Mouse (Mus musculus) thymus, adult 2 months (tissue): ENCODE measurements around the gene Gsdma. TPM values are rescaled to one million over a fixed set of nuclear protein-coding genes. Genes with fewer than 3 reads are reported as not detected.

Source experiments
- DNase-seq: peaks from one replicate; pipeline ENCODE4 v3.0.0; 2021
- H3K27ac ChIP-seq: fragments of 200-500 bp; 2 replicates; pipeline ENCODE4 v1.5.1; 2012; ENCODE audit warnings: low read length, control low read depth; ENCODE audit not compliant: control insufficient read depth, insufficient read depth
- H3K27me3 ChIP-seq: fragments of 200-500 bp; 2 replicates; pipeline ENCODE4 v1.6.1; 2012; ENCODE audit warnings: mild to moderate bottlenecking, low read length, moderate library complexity, mixed read lengths; ENCODE audit not compliant: control insufficient read depth, insufficient read depth
- H3K36me3 ChIP-seq: fragments of 200-500 bp; 2 replicates; pipeline ENCODE4 v1.6.1; 2012; ENCODE audit warnings: mild to moderate bottlenecking, low read length, moderate library complexity; ENCODE audit not compliant: control insufficient read depth, insufficient read depth
- H3K4me1 ChIP-seq: fragments of 200-500 bp; replicated peaks from 2 replicates; pipeline ENCODE4 v1.6.1; 2012; ENCODE audit warnings: low read length; ENCODE audit not compliant: control insufficient read depth, insufficient read depth
- H3K4me3 ChIP-seq: fragments of 200-500 bp; 2 replicates; pipeline ENCODE4 v1.5.1; 2012; ENCODE audit warnings: mild to moderate bottlenecking, low read length, control low read depth, moderate library complexity; ENCODE audit not compliant: control insufficient read depth, insufficient read depth
- CTCF ChIP-seq: fragments of 200-500 bp; IDR thresholded peaks from 2 replicates; pipeline ENCODE4 v1.5.1; 2012; ENCODE audit warnings: mild to moderate bottlenecking, control low read depth, low read length, moderate library complexity, borderline replicate concordance; ENCODE audit not compliant: control insufficient read depth, poor library complexity, insufficient read depth; ENCODE audit errors: extremely low read depth
- POLR2A ChIP-seq: fragments of 200-500 bp; IDR thresholded peaks from 2 replicates; pipeline ENCODE4 v1.6.1; 2012; ENCODE audit warnings: mild to moderate bottlenecking, low read length, control low read depth, moderate library complexity; ENCODE audit not compliant: control insufficient read depth, poor library complexity, insufficient read depth; ENCODE audit errors: extremely low read depth
- WGBS: fragments of 180-500 bp; shearing (Covaris S2); methylation state at CpG from one replicate; pipeline ENCODE4 v1.1.7; 2018; 5-methylcytosine and 5-hydroxymethylcytosine counted together
- polyA plus RNA-seq: library from polyadenylated mRNA; depleted of rRNA; stranded (reverse); fragments of >200 nt; gene quantifications from 2 replicates; pipeline ENCODE4 v1.2.3, GENCODE M21; 2012; rRNA removed

The Gsdma gene
- polyA plus RNA-seq, 1 experiment: 0.75 TPM

- H3K27ac ChIP-seq: no peak overlapping the region
- no peak overlapping the region for H3K4me3 ChIP-seq
- H3K36me3 ChIP-seq: 0 out of 2 replicates have a peak, but pooled peaks cover 7% of the 10 kb centered on the region
- DNase-seq: no peak
- WGBS: 90% methylated on average over 24 of the region's 24 CpGs
- H3K27me3 ChIP-seq: no peaks in the 10 kb centered on the region
- TF ChIP-seq CTCF (no peak), POLR2A (no peak)
- H3K4me1 ChIP-seq: peaks cover 6% of the 10 kb centered on the region; the same call in 1 of the 2 replicates
Observed at GRCm38 (mm10) chr11:98721458-98722226, 57.5 kb downstream of the Gsdma start.

- H3K27me3 ChIP-seq: no peaks in the 10 kb centered on the region
- no peak for DNase-seq
- no peak overlapping the region for H3K4me3 ChIP-seq
- H3K4me1 ChIP-seq: peaks cover 6% of the 10 kb centered on the region; the same call in 1 of the 2 replicates
- H3K27ac ChIP-seq: no peak overlapping the region
- WGBS: 93% methylated on average over 7 of the region's 7 CpGs
- 0 out of 2 replicates have a peak, but pooled peaks cover 10% of the 10 kb centered on the region for H3K36me3 ChIP-seq
- TF ChIP-seq CTCF: no peak
- TF ChIP-seq POLR2A: no peak
Observed at GRCm38 (mm10) chr11:98723098-98723497, 58.9 kb downstream of the Gsdma start.

GRCm38 (mm10) chr11:98725926-98726506 lies 61.9 kb downstream of the Gsdma start:
- Histone ChIP-seq H3K27me3 (no peaks in the 10 kb centered on the region), H3K4me3 (no peak overlapping the region), H3K36me3 (0 out of 2 replicates have a peak, but pooled peaks cover 10% of the 10 kb centered on the region), H3K4me1 (peaks cover 5% of the 10 kb centered on the region), H3K27ac (no peak overlapping the region)
- DNase-seq: no peak
- TF ChIP-seq POLR2A (no peak), CTCF (no peak)
- 97% methylated on average over 15 of the region's 15 CpGs for WGBS

Other genes with a start within 250 kb of the Gsdma start
- gene Mien1, start 225.4 kb upstream of the Gsdma start, polyA plus RNA-seq: 70.5 and 96.7 TPM in 2 replicates
- 6.7 and 6.8 TPM in 2 replicates for gene Grb7, start 218.0 kb upstream of the Gsdma start, polyA plus RNA-seq
- 143 and 183 TPM in 2 replicates for gene Ikzf3, start 118.3 kb upstream of the Gsdma start, polyA plus RNA-seq
- 1.1 and 1.2 TPM in 2 replicates for gene Zpbp2, start 113.3 kb upstream of the Gsdma start, polyA plus RNA-seq
- 66.8 and 74.6 TPM in 2 replicates for gene Ormdl3, start 77.0 kb upstream of the Gsdma start, polyA plus RNA-seq
- gene Lrrc3c, start 66.1 kb upstream of the Gsdma start, polyA plus RNA-seq: not detected in 2 replicates
- not detected in 2 replicates for gene Gm12355, start 38.7 kb upstream of the Gsdma start, polyA plus RNA-seq
- gene Gsdma3, start 38.0 kb upstream of the Gsdma start, polyA plus RNA-seq: 0.74 and 1.1 TPM in 2 replicates
- gene Gsdma2, start 17.6 kb upstream of the Gsdma start, polyA plus RNA-seq: 0.17 and 0.81 TPM in 2 replicates
- gene Psmd3, start 18.2 kb downstream of the Gsdma start, polyA plus RNA-seq: 293 and 303 TPM in 2 replicates
- gene Csf3, start 36.9 kb downstream of the Gsdma start, polyA plus RNA-seq: 0.14 and 0.22 TPM in 2 replicates
- 179 and 196 TPM in 2 replicates for gene Med24, start 65.1 kb downstream of the Gsdma start, polyA plus RNA-seq
- 36.8 and 41.5 TPM in 2 replicates for gene Thra, start 76.3 kb downstream of the Gsdma start, polyA plus RNA-seq
- 34.4 and 37.7 TPM in 2 replicates for gene Nr1d1, start 111.0 kb downstream of the Gsdma start, polyA plus RNA-seq
- 50.3 and 66.0 TPM in 2 replicates for gene Msl1, start 131.2 kb downstream of the Gsdma start, polyA plus RNA-seq
- gene Casc3, start 140.6 kb downstream of the Gsdma start, polyA plus RNA-seq: 66.5 and 72.2 TPM in 2 replicates
- gene Rapgefl1, start 172.4 kb downstream of the Gsdma start, polyA plus RNA-seq: 8.5 and 11.6 TPM in 2 replicates
- 23.9 and 30.3 TPM in 2 replicates for gene Wipf2, start 199.3 kb downstream of the Gsdma start, polyA plus RNA-seq
- 8.4 and 12.2 TPM in 2 replicates for gene Cdc6, start 243.4 kb downstream of the Gsdma start, polyA plus RNA-seq